Mouse (Mus musculus): ENCODE results near the gene Cdkn2d. TPM values are rescaled to one million over a fixed set of nuclear protein-coding genes. Genes with fewer than 3 reads are reported as not detected.

Gene Cdkn2d
- polyA plus RNA-seq (2015; fragmentation: Nextera tagmentation; extraction: Ambion mirVana), result 40.2 and 42.5 TPM in 2 replicates

GRCm38 (mm10) chr9:21291022-21291787 lies at the start of gene Cdkn2d:
Gene Cdkn2d (minus strand): TSS chr9:21291407.
- peak within 1 kb of the TSS; percentile 86 for H3K27ac ChIP-seq (ENCODE audit: low read length)
- H3K9ac ChIP-seq (ENCODE audit: low read depth, low read length), result peak within 1 kb of the TSS; percentile 89
- under 1% methylated on average over 51 of the region's 51 CpGs for WGBS
- H3K36me3 ChIP-seq (ENCODE audit: control insufficient read depth, insufficient read depth, low read length), result no peaks in the 10 kb centered on the region
- H3K4me1 ChIP-seq (ENCODE audit: control insufficient read depth, insufficient read depth, low read length), result peaks cover 27% of the 10 kb centered on the region
- peak; percentile 94 for ATAC-seq
- no peaks in the 10 kb centered on the region for H3K27me3 ChIP-seq (replicated peaks; ENCODE audit: control insufficient read depth, insufficient read depth, low read length)
- H3K9me3 ChIP-seq (ENCODE audit: control insufficient read depth, low read length), result no peaks in the 10 kb centered on the region
- H3K4me3 ChIP-seq (ENCODE audit: low read length), result peak within 1 kb of the TSS; percentile 81
- peak within 1 kb of the TSS; percentile 76 for H3K4me2 ChIP-seq (ENCODE audit: low read depth, low read length)

- WGBS, result 67% methylated on average over 4 of the region's 4 CpGs
- H3K9ac ChIP-seq (ENCODE audit: low read depth, low read length), result no peak overlapping the region
Observed at GRCm38 (mm10) chr9:21340411-21340810, 49.2 kb upstream of the Cdkn2d start.

GRCm38 (mm10) chr9:21337652-21338051 lies 46.4 kb upstream of the Cdkn2d start:
- ATAC-seq, result peak; percentile 93
- no peaks in the 10 kb centered on the region for H3K27me3 ChIP-seq (replicated peaks; ENCODE audit: control insufficient read depth, insufficient read depth, low read length)
- peak overlapping the region; percentile 60 for H3K9ac ChIP-seq (ENCODE audit: low read depth, low read length)
- 22% methylated on average over 20 of the region's 20 CpGs for WGBS
- H3K4me3 ChIP-seq (ENCODE audit: low read length), result peak overlapping the region; percentile 47
- H3K27ac ChIP-seq (ENCODE audit: low read length), result no peak overlapping the region
- H3K4me2 ChIP-seq (ENCODE audit: low read depth, low read length), result peak overlapping the region; percentile 50
- no peaks in the 10 kb centered on the region for H3K9me3 ChIP-seq (ENCODE audit: control insufficient read depth, low read length)
- H3K36me3 ChIP-seq (ENCODE audit: control insufficient read depth, insufficient read depth, low read length), result 0 out of 2 replicates have a peak, but pooled peaks cover 2% of the 10 kb centered on the region
- H3K4me1 ChIP-seq (ENCODE audit: control insufficient read depth, insufficient read depth, low read length), result peaks cover 4% of the 10 kb centered on the region; the same call in 1 of the 2 replicates

More at GRCm38 (mm10) chr9:21340411-21340810, 49.2 kb upstream of the Cdkn2d start:
- no peaks in the 10 kb centered on the region for H3K27me3 ChIP-seq (replicated peaks; ENCODE audit: control insufficient read depth, insufficient read depth, low read length)
- H3K4me3 ChIP-seq (ENCODE audit: low read length), result no peak overlapping the region
- no peaks in the 10 kb centered on the region for H3K9me3 ChIP-seq (ENCODE audit: control insufficient read depth, low read length)
- H3K27ac ChIP-seq (ENCODE audit: low read length), result no peak overlapping the region
- H3K4me1 ChIP-seq (ENCODE audit: control insufficient read depth, insufficient read depth, low read length), result peaks cover 4% of the 10 kb centered on the region; the same call in 1 of the 2 replicates
- H3K36me3 ChIP-seq (ENCODE audit: control insufficient read depth, insufficient read depth, low read length), result peaks cover 2% of the 10 kb centered on the region; the same call in 1 of the 2 replicates
- no peak for ATAC-seq
- no peak overlapping the region for H3K4me2 ChIP-seq (ENCODE audit: low read depth, low read length)

DNA sequence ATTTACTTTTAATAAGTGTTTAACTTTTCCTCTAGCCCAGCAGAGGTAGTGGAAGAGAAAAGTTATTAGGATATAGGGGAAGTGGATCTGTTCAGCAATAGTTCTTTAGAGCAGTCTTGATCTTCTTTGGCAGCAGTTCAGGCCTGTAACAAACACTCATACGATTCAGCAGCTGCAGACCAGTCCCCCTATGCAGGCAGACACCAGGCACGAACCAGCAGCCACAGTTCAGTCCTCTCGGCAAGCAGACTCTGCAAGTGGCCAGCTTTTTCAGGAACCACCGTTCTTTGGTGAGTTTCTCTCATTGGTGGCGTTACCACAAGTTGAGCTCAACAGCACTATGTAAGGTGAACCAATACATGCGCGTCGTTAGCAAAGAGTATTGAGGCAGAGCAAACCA lies 45.3 kb upstream of the Cdkn2d start:
- no peak for ATAC-seq
- Histone ChIP-seq H3K4me2 (ENCODE audit: low read depth, low read length) (no peak overlapping the region), H3K27me3 (replicated peaks; ENCODE audit: control insufficient read depth, insufficient read depth, low read length) (no peaks in the 10 kb centered on the region), H3K4me3 (ENCODE audit: low read length) (no peak overlapping the region), H3K36me3 (ENCODE audit: control insufficient read depth, insufficient read depth, low read length) (no peaks in the 10 kb centered on the region), H3K27ac (ENCODE audit: low read length) (no peak overlapping the region), H3K9ac (ENCODE audit: low read depth, low read length) (no peak overlapping the region), H3K4me1 (ENCODE audit: control insufficient read depth, insufficient read depth, low read length) (peaks cover 4% of the 10 kb centered on the region; the same call in 1 of the 2 replicates), H3K9me3 (ENCODE audit: control insufficient read depth, low read length) (no peaks in the 10 kb centered on the region)
- WGBS, result 80% methylated on average over 8 of the region's 8 CpGs

- no peak for ATAC-seq
- Histone ChIP-seq H3K4me2 (ENCODE audit: low read depth, low read length) (no peak overlapping the region), H3K9ac (ENCODE audit: low read depth, low read length) (no peak overlapping the region), H3K9me3 (ENCODE audit: control insufficient read depth, low read length) (no peaks in the 10 kb centered on the region), H3K4me1 (ENCODE audit: control insufficient read depth, insufficient read depth, low read length) (peaks cover 4% of the 10 kb centered on the region; the same call in 1 of the 2 replicates), H3K27ac (ENCODE audit: low read length) (no peak overlapping the region), H3K36me3 (ENCODE audit: control insufficient read depth, insufficient read depth, low read length) (no peaks in the 10 kb centered on the region), H3K4me3 (ENCODE audit: low read length) (no peak overlapping the region), H3K27me3 (replicated peaks; ENCODE audit: control insufficient read depth, insufficient read depth, low read length) (no peaks in the 10 kb centered on the region)
- 85% methylated on average over 4 of the region's 4 CpGs for WGBS
Observed at GRCm38 (mm10) chr9:21335391-21335790, 44.2 kb upstream of the Cdkn2d start.

GRCm38 (mm10) chr9:21334747-21335146 lies 43.5 kb upstream of the Cdkn2d start:
- H3K4me1 ChIP-seq (ENCODE audit: control insufficient read depth, insufficient read depth, low read length), result peaks cover 4% of the 10 kb centered on the region; the same call in 1 of the 2 replicates

GRCm38 (mm10) chr9:21333523-21333922 lies 42.3 kb upstream of the Cdkn2d start:
- Histone ChIP-seq H3K9ac (ENCODE audit: low read depth, low read length) (no peak overlapping the region), H3K27me3 (replicated peaks; ENCODE audit: control insufficient read depth, insufficient read depth, low read length) (no peaks in the 10 kb centered on the region), H3K4me3 (ENCODE audit: low read length) (no peak overlapping the region), H3K36me3 (ENCODE audit: control insufficient read depth, insufficient read depth, low read length) (no peaks in the 10 kb centered on the region), H3K9me3 (ENCODE audit: control insufficient read depth, low read length) (no peaks in the 10 kb centered on the region), H3K27ac (ENCODE audit: low read length) (no peak overlapping the region), H3K4me2 (ENCODE audit: low read depth, low read length) (no peak overlapping the region), H3K4me1 (ENCODE audit: control insufficient read depth, insufficient read depth, low read length) (peaks cover 4% of the 10 kb centered on the region; the same call in 1 of the 2 replicates)
- 82% methylated on average over 1 of the region's 1 CpGs for WGBS
- no peak for ATAC-seq

More at GRCm38 (mm10) chr9:21334747-21335146, 43.5 kb upstream of the Cdkn2d start:
- ATAC-seq, result no peak
- Histone ChIP-seq H3K36me3 (ENCODE audit: control insufficient read depth, insufficient read depth, low read length) (no peaks in the 10 kb centered on the region), H3K4me2 (ENCODE audit: low read depth, low read length) (no peak overlapping the region), H3K27ac (ENCODE audit: low read length) (no peak overlapping the region), H3K9me3 (ENCODE audit: control insufficient read depth, low read length) (no peaks in the 10 kb centered on the region), H3K9ac (ENCODE audit: low read depth, low read length) (no peak overlapping the region), H3K27me3 (replicated peaks; ENCODE audit: control insufficient read depth, insufficient read depth, low read length) (no peaks in the 10 kb centered on the region), H3K4me3 (ENCODE audit: low read length) (no peak overlapping the region)

- no peak for ATAC-seq
- H3K4me2 ChIP-seq (ENCODE audit: low read depth, low read length), result no peak overlapping the region
- H3K9ac ChIP-seq (ENCODE audit: low read depth, low read length), result no peak overlapping the region
- no peak overlapping the region for H3K4me3 ChIP-seq (ENCODE audit: low read length)
- no peaks in the 10 kb centered on the region for H3K36me3 ChIP-seq (ENCODE audit: control insufficient read depth, insufficient read depth, low read length)
- H3K4me1 ChIP-seq (ENCODE audit: control insufficient read depth, insufficient read depth, low read length), result peaks cover 3% of the 10 kb centered on the region; the same call in 1 of the 2 replicates
- H3K9me3 ChIP-seq (ENCODE audit: control insufficient read depth, low read length), result no peaks in the 10 kb centered on the region
- H3K27ac ChIP-seq (ENCODE audit: low read length), result no peak overlapping the region
- 46% methylated on average over 9 of the region's 9 CpGs for WGBS
- H3K27me3 ChIP-seq (replicated peaks; ENCODE audit: control insufficient read depth, insufficient read depth, low read length), result no peaks in the 10 kb centered on the region
Observed at GRCm38 (mm10) chr9:21332161-21333061, 41.2 kb upstream of the Cdkn2d start.
